Mouse (Mus musculus): Measurements from ENCODE around the gene Mtrr.

GRCm38 (mm10) chr13:68581747-68582516 is at the start of gene Mtrr, which contains the start of gene Fastkd3:
- TF ChIP-seq USF1 (IDR thresholded peaks at IDR 0.05; ENCODE audit: low read depth) (no peak), CTCF (IDR thresholded peaks at IDR 0.05; ENCODE audit: control insufficient read depth, insufficient read depth, insufficient read length) (no peak)
